Mouse (Mus musculus) T-cell, adult 66 days (primary cell): ENCODE data around the gene Ankrd22. TPM values are rescaled to one million over a fixed set of nuclear protein-coding genes. Genes with fewer than 3 reads are reported as not detected.

Source experiments
- total RNA-seq, 2 experiments: library from RNA; stranded (reverse); gene quantifications; 3 replicates in 1 of 2; 4 replicates in 1 of 2; pipeline ENCODE4 v1.2.4; 2023

Gene Ankrd22
- total RNA-seq = not detected

DNA sequence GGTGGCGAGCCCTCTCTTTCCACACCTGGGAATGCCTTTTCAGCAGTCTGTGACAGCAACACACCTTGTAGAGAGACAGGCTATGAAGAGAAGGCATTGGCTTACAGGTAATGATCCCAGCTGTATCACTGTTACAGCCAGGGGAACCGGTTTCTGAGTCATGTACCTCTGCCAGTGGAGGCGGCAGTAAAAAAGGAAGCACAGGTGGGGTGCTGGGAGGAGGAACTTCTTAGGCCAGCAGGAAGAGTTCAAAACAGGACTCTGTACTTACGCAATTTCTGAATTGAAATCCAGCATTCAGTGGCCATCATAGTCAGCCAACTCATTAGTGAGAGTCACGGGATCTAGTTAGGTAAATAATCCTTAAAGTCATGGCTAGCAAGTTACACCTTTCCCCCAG is at the start of gene Ankrd22:
Gene Ankrd22, minus strand, starts transcription at position 163 of the 400 bp plus-strand sequence.

GRCm38 (mm10) chr19:34192008-34192963 is 26.4 kb upstream of the Ankrd22 start, which contains the start of gene Stambpl1:
Gene Stambpl1 (plus strand): TSS chr19:34192229.

GRCm38 (mm10) chr19:34100633-34101032 is 65.2 kb downstream of the Ankrd22 start, which contains the start of gene Lipm:
Gene Lipm (plus strand): TSS chr19:34100933.

Other genes with a start within 250 kb of the Ankrd22 start
- gene Lipf, start 204.9 kb downstream of the Ankrd22 start, total RNA-seq = not detected
- not detected for gene Lipk, start 157.8 kb downstream of the Ankrd22 start, total RNA-seq
- gene Lipn, start 98.7 kb downstream of the Ankrd22 start, total RNA-seq = not detected
- gene Lipm, start 65.1 kb downstream of the Ankrd22 start, total RNA-seq = not detected
- gene Stambpl1, start 26.2 kb upstream of the Ankrd22 start, total RNA-seq = 10 to 100 TPM; 51.2 to 63.3 TPM
- gene Acta2, start 89.5 kb upstream of the Ankrd22 start, total RNA-seq = not detected
- 10 to 100 TPM; 31.6 to 34.4 TPM for gene Fas, start 124.6 kb upstream of the Ankrd22 start, total RNA-seq